Mouse (Mus musculus): ENCODE data around the gene Chmp4b.
A peak's percentile ranks its signal among the peaks of the same experiment; 100 is the strongest.

Gene Chmp4b

DNA sequence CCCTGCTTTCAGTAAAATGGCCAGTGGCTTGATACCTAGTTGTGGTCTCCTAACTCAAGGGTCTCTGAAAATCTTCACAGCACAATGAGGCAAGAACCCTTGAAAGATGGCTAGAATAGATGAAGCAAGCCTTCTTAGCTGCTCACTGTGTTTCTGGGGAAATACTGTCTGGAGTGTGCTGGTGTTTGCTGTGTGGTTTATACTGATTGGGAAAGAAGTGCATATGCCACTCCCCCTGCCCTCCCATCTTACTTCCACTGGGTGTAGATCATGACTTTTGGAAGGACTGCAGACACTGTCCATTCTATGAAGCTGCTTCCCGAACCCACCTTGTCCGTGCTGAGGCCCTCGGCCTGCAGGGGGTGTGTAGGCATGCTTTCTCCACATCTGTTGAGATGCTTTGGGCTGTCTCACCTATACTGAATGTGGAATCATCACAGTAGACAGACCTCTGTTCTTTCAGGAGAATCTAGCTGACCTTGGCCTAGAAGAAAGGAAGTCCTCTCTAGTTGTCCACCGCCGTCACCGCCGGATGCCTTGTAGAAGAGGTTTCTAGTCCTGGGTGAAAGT is 33.5 kb downstream of the Chmp4b start:
- no peak for DNase-seq

DNA sequence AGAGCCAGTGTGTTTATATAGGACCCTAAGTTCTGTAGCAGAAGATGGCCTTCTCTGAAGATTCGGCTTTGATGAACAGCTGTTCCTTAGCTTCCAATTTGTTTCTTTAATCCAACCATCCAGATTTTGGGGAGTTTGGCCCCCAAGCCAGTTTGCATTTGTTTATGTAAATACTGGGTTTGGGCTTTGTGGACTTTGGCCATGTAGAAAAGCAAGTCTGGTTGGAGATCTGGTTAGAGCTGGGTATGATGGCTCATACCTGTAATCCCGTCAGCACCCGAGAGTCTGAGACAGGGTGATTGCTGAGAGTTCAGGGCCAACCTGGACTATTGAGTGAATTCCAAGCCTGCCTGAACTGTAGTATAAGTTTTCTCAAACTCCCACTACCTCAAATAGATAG is 34.3 kb downstream of the Chmp4b start:
- DNase-seq, result no peak

DNA sequence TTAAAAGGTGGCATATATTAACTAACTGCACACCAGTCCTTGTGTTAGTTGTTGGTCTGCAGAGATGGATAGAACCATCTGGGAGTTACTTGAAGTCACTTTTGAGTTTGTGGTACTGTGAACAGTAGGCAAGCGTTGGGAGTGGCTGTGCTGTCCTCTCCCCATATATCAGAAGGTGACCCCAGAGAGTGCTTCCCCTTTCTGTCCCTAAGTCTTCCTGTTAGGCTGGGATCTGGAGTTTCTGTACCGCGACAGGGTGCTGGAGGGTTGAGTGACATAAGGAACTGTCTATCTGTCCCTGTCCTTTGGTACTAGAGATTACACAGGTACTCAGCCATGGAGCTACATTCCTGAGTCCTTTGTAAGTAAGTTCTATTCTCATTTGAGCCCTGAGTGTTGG is 35.3 kb downstream of the Chmp4b start:
- no peak for DNase-seq

DNA sequence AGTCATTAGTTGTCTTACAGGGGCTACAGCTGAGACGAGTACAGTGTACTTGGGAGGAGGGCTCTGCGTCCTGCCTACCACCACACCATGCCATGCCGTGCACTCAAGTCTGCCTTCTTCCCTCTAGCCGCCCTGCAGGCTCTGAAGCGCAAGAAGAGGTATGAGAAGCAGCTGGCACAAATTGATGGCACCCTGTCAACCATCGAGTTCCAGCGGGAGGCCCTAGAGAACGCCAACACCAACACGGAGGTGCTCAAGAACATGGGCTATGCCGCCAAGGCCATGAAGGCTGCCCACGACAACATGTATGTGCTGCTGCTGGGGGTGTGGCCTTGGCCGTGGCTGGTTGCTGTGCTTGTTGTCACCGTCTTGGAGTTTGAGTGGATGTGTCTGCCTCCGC is 37.9 kb downstream of the Chmp4b start:
- DNase-seq, result peak in 1 of 2 experiments; percentile 20

DNA sequence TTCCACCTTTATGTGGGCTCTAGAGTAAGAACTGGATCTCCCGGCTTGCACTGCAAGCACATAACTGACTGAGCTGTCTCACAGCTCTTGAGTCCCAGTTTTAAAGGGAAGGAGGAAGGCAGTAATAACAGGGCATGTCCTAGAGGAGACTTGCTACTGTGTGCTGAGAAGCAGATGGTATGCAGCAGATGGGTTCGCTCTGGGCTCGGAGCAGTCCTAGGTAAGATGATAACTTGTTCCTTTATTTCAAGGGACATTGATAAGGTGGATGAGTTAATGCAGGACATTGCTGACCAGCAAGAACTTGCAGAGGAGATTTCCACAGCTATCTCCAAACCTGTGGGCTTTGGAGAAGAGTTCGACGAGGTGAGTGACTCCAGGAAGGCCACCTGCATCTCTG is 39.5 kb downstream of the Chmp4b start:
- DNase-seq, result peak; percentile 58 to 62

DNA sequence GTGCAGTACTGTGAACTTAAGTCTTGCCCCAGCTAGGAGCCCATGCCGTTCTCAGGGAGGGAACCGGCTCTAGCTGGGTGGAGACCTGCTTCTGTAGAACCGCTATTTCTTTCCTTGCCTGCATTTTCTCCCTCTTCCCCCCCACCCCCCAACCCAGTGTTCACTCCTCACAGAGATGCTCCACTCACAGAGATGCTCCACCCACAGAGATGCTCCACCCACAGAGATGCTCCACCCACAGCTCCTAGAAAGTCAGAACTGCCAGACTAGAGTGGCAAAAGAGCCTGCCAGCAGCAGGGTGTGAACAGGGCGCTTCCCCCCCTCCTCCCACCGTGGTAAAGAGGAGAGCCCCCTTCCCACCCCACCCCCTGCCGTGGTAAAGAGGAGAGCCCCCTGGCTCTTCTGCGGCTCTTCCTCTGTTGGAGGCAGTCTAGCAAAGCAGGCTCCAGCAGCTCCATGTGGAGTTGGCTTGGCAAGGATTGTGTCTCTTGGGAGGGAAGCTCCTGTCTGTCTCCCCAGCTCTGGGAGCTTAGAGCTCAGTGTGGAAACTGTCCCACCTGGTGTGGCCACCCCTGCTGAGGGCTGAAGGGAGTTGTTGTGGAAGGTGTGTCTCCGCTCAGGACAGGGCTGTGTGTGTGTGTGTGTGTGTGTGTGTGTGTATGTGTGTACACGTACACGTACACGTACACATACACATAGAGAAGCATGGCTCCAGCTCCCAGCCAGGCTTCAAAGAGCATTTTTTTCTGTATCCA is 41.9 kb downstream of the Chmp4b start:
- no peak for DNase-seq

DNA sequence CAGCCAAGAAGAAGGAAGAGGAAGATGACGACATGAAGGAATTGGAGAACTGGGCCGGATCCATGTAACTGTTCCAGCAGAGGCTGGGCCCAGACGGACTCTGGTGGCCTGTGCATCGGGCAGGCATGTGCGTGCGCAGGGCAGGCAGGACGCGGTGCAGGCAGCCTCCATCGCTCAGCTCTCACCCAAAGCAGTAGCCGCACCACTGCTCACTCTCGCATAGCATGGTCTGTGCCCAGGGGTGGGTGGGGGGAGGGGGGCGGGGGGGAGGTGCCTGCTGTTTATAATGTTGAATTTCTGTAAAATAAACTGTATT is 42.4 kb downstream of the Chmp4b start:
- DNase-seq, result peak in 1 of 2 experiments; percentile 25

DNA sequence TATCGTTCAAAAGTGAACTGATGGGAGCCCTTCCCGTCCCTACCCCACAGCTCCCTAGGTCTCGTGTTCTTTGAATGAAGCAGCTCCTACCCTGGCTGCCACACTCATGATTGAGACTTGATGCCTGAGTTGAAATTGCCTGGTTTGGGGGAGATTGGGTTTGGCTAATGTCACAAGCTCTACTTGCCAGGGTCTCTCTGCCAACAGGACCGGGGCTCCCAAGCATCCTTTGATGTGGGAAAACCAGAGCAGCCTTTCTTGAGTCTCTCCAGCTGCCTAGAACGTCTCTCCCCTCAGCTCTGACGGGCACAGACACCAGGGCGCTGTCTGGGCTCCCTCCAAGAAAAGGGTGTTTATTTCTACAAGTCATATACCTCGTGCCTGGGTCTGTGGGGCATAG is 44.2 kb downstream of the Chmp4b start:
- DNase-seq, result no peak

DNA sequence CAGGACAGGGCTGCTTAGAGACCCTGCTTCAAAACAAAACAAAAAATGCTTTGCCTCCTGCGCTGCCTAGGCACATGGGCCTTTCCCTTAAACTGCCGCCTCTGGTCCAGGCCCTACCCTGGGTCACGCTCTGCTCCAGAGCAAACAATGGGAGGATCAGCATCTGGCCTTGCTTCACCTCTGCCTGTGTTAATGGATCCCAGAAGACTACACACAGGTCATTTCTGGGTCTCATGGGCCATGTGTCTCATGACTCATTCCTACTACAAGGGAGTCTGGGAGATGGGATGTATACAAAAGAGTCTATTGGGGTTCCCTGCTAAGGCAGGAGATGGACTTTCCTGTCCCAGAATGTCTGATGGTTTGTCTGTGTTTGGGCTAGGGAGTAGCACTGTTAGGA is 45.2 kb downstream of the Chmp4b start:
- DNase-seq, result no peak

DNA sequence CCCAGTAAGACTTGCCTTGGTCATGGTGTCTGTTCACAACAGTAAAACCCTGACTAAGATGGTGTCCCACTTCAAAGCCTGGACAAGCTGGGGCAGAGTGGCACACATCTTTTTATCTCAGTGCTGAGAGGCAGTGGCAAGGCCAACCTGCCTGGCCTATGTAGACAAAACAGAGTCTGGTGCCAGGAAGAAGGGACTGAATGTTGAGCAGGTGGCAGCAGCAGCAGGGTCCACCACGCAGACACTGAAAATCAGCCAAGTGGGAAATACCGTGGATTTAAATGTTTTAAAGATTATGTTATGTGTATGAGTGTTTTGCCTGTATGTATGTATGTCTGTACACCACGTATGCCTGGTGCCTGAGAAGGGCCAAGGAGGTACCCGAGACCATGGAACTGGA is 47.9 kb downstream of the Chmp4b start:
- no peak for DNase-seq

DNA sequence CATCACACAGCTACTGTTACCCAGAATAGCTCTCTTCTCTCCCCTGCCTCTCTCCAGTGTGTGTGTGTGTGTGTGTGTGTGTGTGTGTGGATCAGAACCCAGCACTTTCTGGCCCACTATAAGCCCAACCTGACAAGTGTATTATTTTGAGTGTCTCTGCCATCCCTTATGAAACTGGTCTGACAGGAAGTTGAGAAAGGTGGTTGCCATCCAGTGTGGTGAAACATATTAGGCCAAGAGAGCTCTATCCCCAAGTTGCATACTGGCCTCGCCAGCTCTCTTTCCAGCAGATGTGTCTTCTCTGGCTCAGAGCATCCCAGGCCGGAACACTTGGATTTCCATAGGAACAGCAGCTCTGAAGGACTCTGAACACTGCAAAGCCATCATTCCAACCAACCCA is 48.7 kb downstream of the Chmp4b start:
- no peak for DNase-seq

DNA sequence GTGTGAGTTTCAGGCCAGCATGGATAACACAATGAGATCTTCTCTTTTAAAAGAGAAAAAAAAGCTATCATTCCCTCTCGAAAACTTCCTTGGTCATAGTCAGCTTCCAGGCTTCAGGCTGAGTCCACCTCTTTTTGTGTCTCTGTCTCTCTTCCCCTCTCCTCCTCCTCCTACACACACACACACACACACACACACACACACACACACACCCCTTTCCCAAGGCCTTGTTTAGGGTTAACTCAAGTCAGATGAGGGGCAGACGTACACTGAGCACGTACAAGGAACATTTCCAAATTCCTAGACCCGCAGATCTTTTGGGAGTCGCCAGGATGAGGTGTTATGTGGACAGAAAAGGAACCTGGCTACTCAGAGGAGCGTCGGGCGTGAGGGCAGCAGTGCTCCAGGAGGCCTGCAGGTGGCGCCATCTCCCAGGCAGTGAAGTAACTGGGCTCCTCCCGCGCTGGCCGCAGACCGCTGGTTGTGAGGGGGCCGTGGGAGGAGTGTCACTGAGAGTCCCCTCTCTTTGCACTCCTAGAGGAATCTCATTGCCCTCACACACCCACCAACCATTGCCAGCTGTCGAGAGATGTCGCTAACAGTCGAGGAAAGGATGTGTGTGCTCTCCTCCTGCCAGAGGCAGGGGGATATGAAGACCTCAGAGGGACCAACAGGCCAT is 51.3 kb downstream of the Chmp4b start:
- DNase-seq, result peak; percentile 82 to 83

DNA sequence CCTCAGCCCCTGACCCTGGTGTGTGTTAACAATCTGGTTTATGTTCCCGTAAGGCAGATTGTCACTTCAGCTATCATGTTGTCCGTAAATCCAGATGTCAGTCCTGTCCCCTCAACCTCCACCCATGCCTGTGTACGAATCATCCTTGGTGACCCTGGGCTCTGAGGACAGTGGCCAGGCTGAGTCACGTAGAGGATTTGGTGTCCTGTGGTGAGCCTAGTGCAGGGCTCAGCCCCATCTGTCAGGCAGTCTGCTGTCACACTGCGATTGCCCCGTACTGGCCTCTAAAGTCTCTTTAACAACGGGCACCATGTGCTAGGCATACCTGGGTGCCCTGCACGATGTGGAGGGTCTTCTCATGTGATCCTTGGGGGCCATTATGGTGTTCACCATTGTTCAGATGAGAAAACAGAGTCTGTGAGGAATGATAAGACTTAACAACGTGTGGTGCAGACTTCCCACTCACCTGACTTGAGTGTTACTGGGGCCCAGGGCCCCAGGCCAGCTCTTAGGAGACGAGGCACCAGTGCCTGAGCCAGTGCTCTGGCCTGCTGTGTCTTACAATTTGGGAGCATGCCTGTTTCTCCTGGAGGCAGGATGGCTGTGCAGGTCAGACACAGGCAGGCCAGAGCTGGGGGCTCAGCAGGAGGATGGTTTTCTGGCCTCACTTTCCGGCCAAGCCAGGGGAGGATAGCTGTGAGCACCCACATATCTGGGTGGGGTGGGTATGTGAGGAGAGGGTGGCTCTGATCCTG is 55.2 kb downstream of the Chmp4b start:
- peak; percentile 74 to 77 for DNase-seq

DNA sequence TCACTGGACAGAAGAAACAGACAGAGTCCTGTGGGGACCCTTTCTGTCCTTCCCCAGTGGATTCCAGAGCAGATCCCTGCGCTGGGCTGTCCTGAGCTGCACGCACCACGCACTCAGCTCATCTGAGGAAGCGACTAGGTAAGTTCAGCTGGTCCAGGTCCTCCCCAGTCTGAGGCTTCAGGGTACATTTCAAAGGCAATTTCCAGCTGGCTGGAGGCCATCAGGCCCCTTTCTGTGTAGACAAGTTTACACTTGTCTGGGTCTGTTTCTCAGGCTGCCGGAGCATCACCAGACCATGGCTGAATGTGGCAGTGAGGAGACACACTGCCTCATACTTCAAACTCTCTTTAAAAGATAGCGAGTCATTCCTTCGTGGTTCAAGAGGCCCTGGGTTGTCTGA is 55.8 kb downstream of the Chmp4b start:
- DNase-seq, result peak in 1 of 2 experiments; percentile 20

DNA sequence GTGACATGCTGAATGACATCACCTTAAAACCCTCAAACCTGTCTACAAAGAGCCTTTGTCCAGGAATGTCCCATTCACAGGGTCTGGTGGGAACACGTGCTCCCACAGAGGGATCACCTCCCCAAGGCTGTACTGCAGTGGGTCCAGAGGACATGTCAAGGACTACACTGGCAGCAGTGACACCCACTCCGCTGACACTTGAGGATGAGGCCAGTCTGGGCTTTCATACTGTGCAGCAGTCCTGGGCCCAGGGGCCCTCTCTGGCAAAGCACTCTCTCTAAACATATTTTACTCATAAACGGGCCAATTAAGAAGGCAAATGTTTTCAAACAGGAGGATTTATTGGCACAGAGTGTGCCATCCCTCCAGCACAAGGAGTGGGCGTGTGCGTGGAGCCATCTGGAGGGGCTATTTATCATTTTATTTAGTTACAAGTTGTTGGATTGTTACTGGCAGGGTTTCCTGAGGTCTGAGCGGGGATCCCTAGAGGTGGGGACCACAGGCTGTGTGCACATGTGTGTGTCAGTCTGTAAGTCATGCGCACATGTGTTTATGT is 56.4 kb downstream of the Chmp4b start:
- peak; percentile 27 to 33 for DNase-seq

DNA sequence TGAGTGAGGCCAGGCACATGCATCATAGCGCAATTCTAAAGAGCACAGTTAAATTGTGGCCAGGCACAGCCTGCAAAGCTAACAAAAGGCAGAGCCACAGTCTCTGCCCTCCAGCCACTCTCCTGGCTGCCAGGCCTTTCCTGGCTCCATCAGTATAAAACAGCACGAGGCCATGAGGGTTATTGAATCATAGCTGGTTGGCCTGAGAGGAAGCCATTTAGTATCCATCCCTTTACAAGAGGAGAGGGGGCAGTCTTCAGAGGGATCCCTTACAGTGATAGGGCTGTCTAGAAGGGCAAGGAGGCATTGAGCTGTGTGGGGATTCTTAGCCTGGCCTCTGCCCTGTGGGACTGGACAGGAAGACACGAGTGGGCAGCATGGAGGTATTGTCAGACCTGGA is 60.2 kb downstream of the Chmp4b start:
- DNase-seq, result peak; percentile 63 to 68

DNA sequence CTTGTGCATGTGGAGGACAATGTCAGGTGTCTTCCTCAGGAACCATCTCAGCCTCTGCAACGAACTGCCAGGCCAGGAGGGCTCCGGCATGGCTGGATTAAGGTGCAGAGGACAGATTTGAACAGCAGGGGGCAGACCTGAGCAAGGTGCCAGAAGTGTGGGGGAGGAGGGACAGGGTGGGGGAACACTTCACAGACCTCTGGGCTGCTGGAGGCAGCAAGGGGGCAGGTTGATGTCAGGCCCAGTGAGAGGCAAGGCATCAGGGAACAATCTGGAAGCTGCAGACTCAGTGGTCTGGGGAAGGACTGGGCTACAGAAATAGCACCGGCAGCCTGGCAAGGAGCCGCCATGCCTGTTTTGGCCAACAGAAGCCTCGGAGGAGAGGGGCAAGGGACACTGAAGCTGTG is 60.8 kb downstream of the Chmp4b start:
- DNase-seq, result peak; percentile 63 to 64

DNA sequence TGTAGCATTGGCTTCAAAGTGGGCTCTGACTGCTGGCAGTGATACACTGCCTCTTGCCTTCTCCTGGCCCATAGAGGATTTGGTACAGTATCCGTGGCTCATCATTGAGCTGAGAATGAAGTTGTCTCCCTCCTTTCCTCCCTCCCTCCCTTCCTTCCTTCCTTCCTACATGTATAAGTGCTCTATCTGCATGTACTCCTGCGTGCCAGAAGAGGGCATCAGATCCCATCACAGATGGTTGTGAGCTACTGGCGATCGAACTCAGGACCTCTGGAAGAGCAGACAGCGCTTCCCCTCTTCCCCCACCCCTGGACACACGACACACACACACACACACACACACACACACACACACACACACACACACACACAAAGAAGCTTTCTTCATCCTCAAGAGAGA is 61.6 kb downstream of the Chmp4b start:
- DNase-seq, result peak in 1 of 2 experiments; percentile 29

DNA sequence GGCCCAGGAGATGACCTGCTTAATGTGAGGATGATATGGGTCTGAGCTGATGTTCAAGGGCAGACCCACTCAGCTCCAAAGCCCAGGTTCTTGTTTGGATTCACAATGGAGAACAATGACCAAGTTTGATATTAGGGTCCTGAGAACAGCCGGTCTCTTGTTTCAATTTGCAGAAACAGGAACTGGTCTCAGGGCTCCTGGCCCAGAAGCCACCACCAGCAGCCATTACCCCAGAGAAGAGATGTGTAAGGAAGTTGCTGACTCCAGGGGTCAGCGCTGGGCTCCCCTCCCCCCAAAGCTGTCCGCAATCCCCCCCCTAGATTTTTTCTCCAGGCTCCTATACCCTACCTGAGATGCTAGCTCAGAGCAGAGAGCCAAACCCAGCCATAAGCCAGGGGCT is 62.5 kb downstream of the Chmp4b start:
- no peak for DNase-seq

DNA sequence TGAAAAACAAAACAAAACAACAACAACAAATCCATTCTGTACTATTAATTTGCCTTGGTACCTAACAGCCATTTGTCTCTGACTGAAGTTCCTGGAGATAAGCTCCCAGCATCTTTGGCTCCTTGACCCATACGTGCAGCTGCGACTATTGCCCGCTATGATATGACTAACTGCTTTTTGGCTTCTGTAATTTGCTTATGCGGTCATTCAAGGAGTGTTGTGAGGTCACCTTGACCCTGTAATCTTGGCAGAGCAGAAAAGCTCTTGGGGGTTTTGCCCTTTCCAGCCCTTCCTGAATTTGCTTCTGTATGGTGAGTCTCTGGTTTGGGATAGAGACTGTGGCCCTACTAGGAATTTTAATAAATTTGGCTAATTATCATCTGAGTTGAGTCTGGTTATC is 65.1 kb downstream of the Chmp4b start:
- DNase-seq, result no peak

DNA sequence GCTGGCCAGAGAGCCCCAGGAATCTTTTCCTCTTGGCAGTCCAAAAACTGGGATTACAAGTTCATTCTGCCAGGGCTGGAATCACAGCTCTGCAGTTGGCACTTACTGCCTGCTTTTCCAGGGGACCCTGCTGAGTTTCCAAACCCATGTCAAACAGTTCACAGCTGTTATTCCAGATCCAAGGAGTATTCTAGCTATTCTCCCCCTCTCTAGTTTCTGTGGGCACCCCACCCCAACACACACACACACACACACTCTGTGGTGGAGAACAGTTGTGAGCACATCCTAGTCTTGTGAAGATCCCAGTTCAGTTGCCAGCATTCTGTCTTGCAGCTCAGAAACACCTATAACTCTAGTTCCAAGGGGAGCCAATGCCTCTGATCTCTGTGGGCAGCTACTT is 65.6 kb downstream of the Chmp4b start:
- peak; percentile 59 to 67 for DNase-seq

DNA sequence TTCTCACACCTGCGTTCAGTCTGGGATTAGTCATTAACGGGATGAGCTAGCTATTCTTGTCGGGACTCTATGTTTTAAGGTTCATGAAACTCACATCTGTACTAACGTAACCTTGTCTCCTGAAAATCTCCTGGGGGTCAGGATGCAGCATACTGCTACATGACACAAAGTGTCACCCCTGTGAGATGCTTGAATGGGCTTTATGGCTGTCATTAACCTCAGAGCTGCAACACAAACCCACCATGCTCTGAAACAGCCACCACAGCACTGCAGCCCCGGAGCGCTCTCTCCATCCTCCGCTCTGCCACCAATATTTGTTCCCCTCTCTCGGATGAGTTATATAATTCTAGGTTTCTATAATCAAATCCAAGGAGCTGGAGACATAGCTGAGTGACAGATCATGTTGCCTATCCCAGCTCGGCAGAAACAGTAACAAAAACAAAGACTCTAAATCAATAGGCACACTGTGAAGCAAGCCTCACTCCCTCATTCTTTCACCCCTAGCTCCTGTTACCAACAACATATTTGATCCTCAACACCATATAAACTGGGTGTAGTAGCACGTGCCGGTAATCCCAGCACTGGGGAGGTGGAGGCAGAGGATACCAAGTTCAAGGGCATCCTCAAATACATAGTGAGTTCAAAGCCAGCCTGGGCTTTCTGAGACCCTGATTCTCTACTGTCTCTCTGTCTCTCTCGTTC is 67.5 kb downstream of the Chmp4b start:
- DNase-seq, result no peak

DNA sequence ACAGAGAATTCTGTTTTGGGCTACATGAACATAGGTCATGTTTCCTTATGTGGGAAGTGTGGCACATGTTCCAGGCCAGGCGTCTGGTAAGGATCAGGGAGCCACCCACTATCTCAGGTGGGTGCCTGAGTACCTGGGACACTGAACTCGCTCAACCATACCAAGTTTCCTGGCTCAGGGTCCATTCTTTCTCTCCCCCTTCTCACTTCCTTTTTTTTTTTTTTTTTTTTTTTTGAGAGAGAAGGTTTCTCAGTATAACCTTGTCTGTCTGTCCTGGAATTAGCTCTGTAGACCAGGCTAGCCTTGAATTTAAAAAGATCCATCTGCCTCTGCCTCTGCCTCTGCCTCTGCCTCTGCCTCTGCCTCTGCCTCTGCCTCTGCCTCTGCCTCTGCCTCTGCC is 68.8 kb downstream of the Chmp4b start:
- DNase-seq, result no peak

Measured in cerebellum, postnatal 36 days (tissue).